Mouse (Mus musculus) kidney, postnatal 36 days (tissue): ENCODE results near the gene Rab5c.
A peak's percentile ranks its signal among the peaks of the same experiment; 100 is the strongest.

Source experiments
- DNase-seq, 2 experiments: peaks; one replicate each; pipeline ENCODE4 v3.0.0; 2021 to 2022; ENCODE audit warnings: mixed read lengths in 2 of 2

Rab5c gene

GRCm38 (mm10) chr11:100720345-100720744 lies 17.7 kb downstream of the Rab5c start:
- DNase-seq: no peak

- DNase-seq: peak in 1 of 2 experiments; percentile 62
Measured at GRCm38 (mm10) chr11:100719893-100720292, 18.1 kb downstream of the Rab5c start.

- DNase-seq: peak; percentile 39 to 65
Measured at GRCm38 (mm10) chr11:100719312-100719711, 18.7 kb downstream of the Rab5c start.

GRCm38 (mm10) chr11:100718866-100719265 lies 19.1 kb downstream of the Rab5c start:
- peak; percentile 49 to 63 for DNase-seq

- no peak for DNase-seq
Measured at GRCm38 (mm10) chr11:100718462-100718861, 19.6 kb downstream of the Rab5c start.

- no peak for DNase-seq
Measured at GRCm38 (mm10) chr11:100716649-100717048, 21.4 kb downstream of the Rab5c start.

GRCm38 (mm10) chr11:100714948-100715347 lies 23.1 kb downstream of the Rab5c start:
- no peak for DNase-seq

- peak; percentile 89 to 96 for DNase-seq
Measured at GRCm38 (mm10) chr11:100714534-100714915, 23.5 kb downstream of the Rab5c start.

- peak; percentile 76 to 86 for DNase-seq
Measured at GRCm38 (mm10) chr11:100713735-100714533, 24.1 kb downstream of the Rab5c start, which contains the start of gene Hspb9. Hspb9 (plus strand) TSS chr11:100713850.

GRCm38 (mm10) chr11:100713174-100713573 lies 24.8 kb downstream of the Rab5c start:
- no peak for DNase-seq

- peak; percentile 90 to 94 for DNase-seq
Measured at GRCm38 (mm10) chr11:100711783-100712615, 26.0 kb downstream of the Rab5c start, which contains the start of gene Kat2a. Kat2a (minus strand) TSS chr11:100712465.

- DNase-seq: no peak
Measured at GRCm38 (mm10) chr11:100710977-100711376, 27.0 kb downstream of the Rab5c start.

- no peak for DNase-seq
Measured at GRCm38 (mm10) chr11:100710528-100710927, 27.5 kb downstream of the Rab5c start.

- DNase-seq: no peak
Measured at GRCm38 (mm10) chr11:100709201-100709810, 28.7 kb downstream of the Rab5c start.

GRCm38 (mm10) chr11:100705095-100705747 lies 32.8 kb downstream of the Rab5c start:
- no peak for DNase-seq

- DNase-seq: peak in 1 of 2 experiments; percentile 36
Measured at GRCm38 (mm10) chr11:100703851-100704531, 34.0 kb downstream of the Rab5c start, which contains the start of gene Dhx58. Dhx58 (minus strand) TSS chr11:100704271.

- DNase-seq: peak; percentile 74 to 75
Measured at GRCm38 (mm10) chr11:100703366-100703765, 34.6 kb downstream of the Rab5c start.

- DNase-seq: no peak
Measured at GRCm38 (mm10) chr11:100702906-100703305, 35.1 kb downstream of the Rab5c start.

- DNase-seq: peak; percentile 65 to 74
Measured at GRCm38 (mm10) chr11:100702081-100702851, 35.7 kb downstream of the Rab5c start.

- peak; percentile 43 to 73 for DNase-seq
Measured at GRCm38 (mm10) chr11:100701301-100701700, 36.7 kb downstream of the Rab5c start.

- DNase-seq: no peak
Measured at GRCm38 (mm10) chr11:100700710-100701109, 37.3 kb downstream of the Rab5c start.
